Mouse (Mus musculus) CD8-positive naive resting alpha-beta T cell, adult 57 days (primary cell): ENCODE measurements around the gene Psmb9. TPM values are rescaled to one million over a fixed set of nuclear protein-coding genes. Genes with fewer than 3 reads are reported as not detected.

Experiments used
- total RNA-seq: library from RNA; stranded (reverse); gene quantifications from one replicate; pipeline ENCODE4 v1.2.4, GENCODE M21; 2023

Gene Psmb9
- total RNA-seq: 152 TPM

GRCm38 (mm10) chr17:34187261-34187916, at the start of gene Psmb9, which contains the start of gene Tap1:
Psmb9 (minus strand) TSS chr17:34187764.
Tap1 (plus strand) TSS chr17:34187553.

GRCm38 (mm10) chr17:34203444-34203843, 15.9 kb upstream of the Psmb9 start, which contains the start of gene Tap2:
Tap2 (plus strand) TSS chr17:34203527.

GRCm38 (mm10) chr17:34196941-34197894, 9.7 kb upstream of the Psmb9 start, which contains the start of gene Psmb8:
Psmb8 (plus strand) TSS chr17:34197721.

GRCm38 (mm10) chr17:34152923-34153322, 34.6 kb downstream of the Psmb9 start, which contains the start of gene H2-DMb1:
H2-DMb1 (plus strand) TSS chr17:34153072.

GRCm38 (mm10) chr17:34143033-34143432, 44.5 kb downstream of the Psmb9 start, which contains the start of gene H2-DMb2:
H2-DMb2 (plus strand) TSS chr17:34143307.

Other genes starting within 250 kb of the Psmb9 start
- gene Pfdn6, start 247.4 kb downstream of the Psmb9 start, total RNA-seq: 61.3 TPM
- 67.7 TPM for gene Wdr46, start 247.1 kb downstream of the Psmb9 start, total RNA-seq
- gene B3galt4, start 236.3 kb downstream of the Psmb9 start, total RNA-seq: 16.0 TPM
- 58.6 TPM for gene Vps52, start 232.0 kb downstream of the Psmb9 start, total RNA-seq
- 2,292 TPM for gene Rps18, start 231.8 kb downstream of the Psmb9 start, total RNA-seq
- gene H2-K1, start 187.4 kb downstream of the Psmb9 start, total RNA-seq: 4,625 TPM
- gene Ring1, start 163.1 kb downstream of the Psmb9 start, total RNA-seq: 32.6 TPM
- 140 TPM for gene H2-Ke6, start 159.7 kb downstream of the Psmb9 start, total RNA-seq
- 91.6 TPM for gene Slc39a7, start 156.1 kb downstream of the Psmb9 start, total RNA-seq
- 103 TPM for gene Rxrb, start 156.0 kb downstream of the Psmb9 start, total RNA-seq
- gene Col11a2, start 148.3 kb downstream of the Psmb9 start, total RNA-seq: 21.9 TPM
- 24.7 TPM for gene H2-Oa, start 95.4 kb downstream of the Psmb9 start, total RNA-seq
- 62.7 TPM for gene H2-DMa, start 68.2 kb downstream of the Psmb9 start, total RNA-seq
- gene Brd2, start 65.1 kb downstream of the Psmb9 start, total RNA-seq: 368 TPM
- 84.9 TPM for gene H2-DMb2, start 44.5 kb downstream of the Psmb9 start, total RNA-seq
- 48.5 TPM for gene H2-DMb1, start 34.7 kb downstream of the Psmb9 start, total RNA-seq
- gene Tap1, start 211 bp downstream of the Psmb9 start, total RNA-seq: 168 TPM
- gene Psmb8, start 10.0 kb upstream of the Psmb9 start, total RNA-seq: 252 TPM
- gene Tap2, start 15.8 kb upstream of the Psmb9 start, total RNA-seq: 150 TPM
- gene H2-Ob, start 51.1 kb upstream of the Psmb9 start, total RNA-seq: 104 TPM
- 338 TPM for gene H2-Ab1, start 69.9 kb upstream of the Psmb9 start, total RNA-seq
- 347 TPM for gene H2-Aa, start 100.1 kb upstream of the Psmb9 start, total RNA-seq
- 266 TPM for gene H2-Eb1, start 118.1 kb upstream of the Psmb9 start, total RNA-seq
- gene H2-Eb2, start 137.9 kb upstream of the Psmb9 start, total RNA-seq: 3.2 TPM
- gene Btnl2, start 167.1 kb upstream of the Psmb9 start, total RNA-seq: 1.2 TPM
- 0.40 TPM for gene Btnl1, start 189.4 kb upstream of the Psmb9 start, total RNA-seq
- 0.95 TPM for gene BC051142, start 211.1 kb upstream of the Psmb9 start, total RNA-seq